Mouse (Mus musculus) NIH3T3 (cell line): ENCODE results near the gene Arhgap35.
A peak's percentile ranks its signal among the peaks of the same experiment; 100 is the strongest.
"Not testable (repeated sequence)": the region's sequence is repeated elsewhere in the genome, so short reads cannot be mapped to it uniquely, and the experiment has no call there.

Experiments
- DNase-seq: peaks from one replicate; pipeline ENCODE4 v3.0.0-alpha.2; 2012; ENCODE audit warnings: low read depth

Arhgap35 gene

GRCm38 (mm10) chr7:16614888-16615715 is at the start of gene Arhgap35:
Gene Arhgap35 (minus strand): TSS chr7:16614993.
- DNase-seq, result peak; percentile 100

GRCm38 (mm10) chr7:16644260-16644659 is 29.5 kb upstream of the Arhgap35 start:
- no peak for DNase-seq

GRCm38 (mm10) chr7:16643106-16643505 is 28.3 kb upstream of the Arhgap35 start:
- not testable (repeated sequence) for DNase-seq

GRCm38 (mm10) chr7:16639028-16639427 is 24.2 kb upstream of the Arhgap35 start:
- peak; percentile 59 for DNase-seq

- DNase-seq, result no peak
Measured at GRCm38 (mm10) chr7:16635116-16635515, 20.3 kb upstream of the Arhgap35 start.

- not testable (repeated sequence) for DNase-seq
Measured at GRCm38 (mm10) chr7:16633913-16634312, 19.1 kb upstream of the Arhgap35 start.

- no peak for DNase-seq
Measured at GRCm38 (mm10) chr7:16631932-16632331, 17.1 kb upstream of the Arhgap35 start.

GRCm38 (mm10) chr7:16631025-16631424 is 16.2 kb upstream of the Arhgap35 start:
- no peak for DNase-seq

GRCm38 (mm10) chr7:16629598-16630296 is 15.0 kb upstream of the Arhgap35 start:
- DNase-seq, result peak; percentile 65

- peak; percentile 89 for DNase-seq
Measured at GRCm38 (mm10) chr7:16628096-16628771, 13.4 kb upstream of the Arhgap35 start.

GRCm38 (mm10) chr7:16623687-16624086 is 8.9 kb upstream of the Arhgap35 start:
- no peak for DNase-seq

GRCm38 (mm10) chr7:16623131-16623530 is 8.3 kb upstream of the Arhgap35 start:
- no peak for DNase-seq

GRCm38 (mm10) chr7:16621066-16621622 is 6.4 kb upstream of the Arhgap35 start:
- DNase-seq, result no peak

GRCm38 (mm10) chr7:16618661-16619211 is 3.9 kb upstream of the Arhgap35 start:
- peak; percentile 79 for DNase-seq

GRCm38 (mm10) chr7:16617045-16617444 is 2.3 kb upstream of the Arhgap35 start:
- DNase-seq, result peak; percentile 81

GRCm38 (mm10) chr7:16614171-16614887 is 464 bp downstream of the Arhgap35 start:
- DNase-seq, result peak; percentile 80

GRCm38 (mm10) chr7:16613461-16614170 is 1.2 kb downstream of the Arhgap35 start:
- peak; percentile 41 for DNase-seq

- no peak for DNase-seq
Measured at GRCm38 (mm10) chr7:16610345-16610744, 4.4 kb downstream of the Arhgap35 start.

GRCm38 (mm10) chr7:16608961-16609360 is 5.8 kb downstream of the Arhgap35 start:
- DNase-seq, result no peak

GRCm38 (mm10) chr7:16608046-16608445 is 6.7 kb downstream of the Arhgap35 start:
- DNase-seq, result peak; percentile 67

- DNase-seq, result not testable (repeated sequence)
Measured at GRCm38 (mm10) chr7:16606808-16607207, 8.0 kb downstream of the Arhgap35 start.
